Mouse (Mus musculus): ENCODE data around the gene St5.

The St5 gene

GRCm38 (mm10) chr7:109527536-109527935 lies 175.9 kb downstream of the St5 start:
- no peak for DNase-seq (ENCODE audit: inconsistent ontology term)

GRCm38 (mm10) chr7:109525740-109526663 lies 177.4 kb downstream of the St5 start:
- no peak for DNase-seq (ENCODE audit: inconsistent ontology term)

- DNase-seq (ENCODE audit: inconsistent ontology term) = no peak
Measured at GRCm38 (mm10) chr7:109524763-109525162, 178.6 kb downstream of the St5 start.

GRCm38 (mm10) chr7:109524442-109524744 lies 179.0 kb downstream of the St5 start:
- DNase-seq (ENCODE audit: inconsistent ontology term) = no peak

GRCm38 (mm10) chr7:109523741-109524441 lies 179.5 kb downstream of the St5 start:
- DNase-seq (ENCODE audit: inconsistent ontology term) = no peak

- no peak for DNase-seq (ENCODE audit: inconsistent ontology term)
Measured at GRCm38 (mm10) chr7:109523304-109523703, 180.1 kb downstream of the St5 start.

GRCm38 (mm10) chr7:109522084-109522483 lies 181.3 kb downstream of the St5 start:
- DNase-seq (ENCODE audit: inconsistent ontology term) = no peak

- no peak for DNase-seq (ENCODE audit: inconsistent ontology term)
Measured at GRCm38 (mm10) chr7:109519936-109520335, 183.5 kb downstream of the St5 start.

- DNase-seq (ENCODE audit: inconsistent ontology term) = peak; percentile 100
Measured at GRCm38 (mm10) chr7:109518838-109519696, 184.3 kb downstream of the St5 start, which contains the start of gene Rpl27a. Gene Rpl27a, plus strand, starts transcription at chr7:109519147.

GRCm38 (mm10) chr7:109518036-109518681 lies 185.2 kb downstream of the St5 start:
- DNase-seq (ENCODE audit: inconsistent ontology term) = no peak

- DNase-seq (ENCODE audit: inconsistent ontology term) = no peak
Measured at GRCm38 (mm10) chr7:109516500-109516899, 186.9 kb downstream of the St5 start.

GRCm38 (mm10) chr7:109511838-109512237 lies 191.6 kb downstream of the St5 start:
- DNase-seq (ENCODE audit: inconsistent ontology term) = no peak

- no peak for DNase-seq (ENCODE audit: inconsistent ontology term)
Measured at GRCm38 (mm10) chr7:109510799-109511198, 192.6 kb downstream of the St5 start.

GRCm38 (mm10) chr7:109508034-109508433 lies 195.4 kb downstream of the St5 start, which contains the start of gene Trim66:
Gene Trim66, minus strand, starts transcription at chr7:109508134.
- no peak for DNase-seq (ENCODE audit: inconsistent ontology term)

- DNase-seq (ENCODE audit: inconsistent ontology term) = no peak
Measured at GRCm38 (mm10) chr7:109507572-109507971, 195.8 kb downstream of the St5 start.

GRCm38 (mm10) chr7:109507119-109507518 lies 196.3 kb downstream of the St5 start:
- DNase-seq (ENCODE audit: inconsistent ontology term) = no peak

GRCm38 (mm10) chr7:109497507-109497906 lies 205.9 kb downstream of the St5 start:
- DNase-seq (ENCODE audit: inconsistent ontology term) = no peak

- peak; percentile 18 for DNase-seq (ENCODE audit: inconsistent ontology term)
Measured at GRCm38 (mm10) chr7:109493319-109494316, 209.8 kb downstream of the St5 start.

- no peak for DNase-seq (ENCODE audit: inconsistent ontology term)
Measured at GRCm38 (mm10) chr7:109492616-109493318, 210.6 kb downstream of the St5 start.

Data from Muller cell, postnatal 12 days (primary cell).